ENCODE assay signal across 13 mouse cellular contexts in genomic region chr13:54238585-54239323, GRCm38 (mm10). TPM values are rescaled to one million over a fixed set of nuclear protein-coding genes. Genes with fewer than 3 reads are reported as not detected.
DNase-seq lines count a peak whose midpoint lies in the region; ATAC-seq and TF ChIP-seq lines count a peak whose summit lies in the region.
"Had no signal": no experiment of that assay in that cellular context is flagged by ENCODE, and none has a peak within 500 bp of the region (broad histone marks: within the 10 kb centered on the region; RNA-seq: fewer than 3 reads in every experiment).

No protein-coding gene starts in this region.

- TF ChIP-seq CTCF in lung, postnatal 0 days (IDR thresholded peaks at IDR 0.05) = no peak

- no peak for TF ChIP-seq EP300 in lung, postnatal 0 days (IDR thresholded peaks at IDR 0.05)

- H3K36me3 ChIP-seq in forebrain, embryonic 16.5 days (ENCODE audit: control insufficient read depth, insufficient read depth) = no peaks in the 10 kb centered on the region
- H3K36me3 ChIP-seq in forebrain, embryonic 10.5 days (replicated peaks) = no peaks in the 10 kb centered on the region
- H3K36me3 ChIP-seq in lung, postnatal 0 days (ENCODE audit: insufficient read depth, low read length) = no peaks in the 10 kb centered on the region
- H3K36me3 ChIP-seq: embryonic facial prominence, embryonic 12.5 days had no signal

- H3K9me3 ChIP-seq in forebrain, embryonic 16.5 days (ENCODE audit: control insufficient read depth, low read length) = no peaks in the 10 kb centered on the region
- no peaks in the 10 kb centered on the region for H3K9me3 ChIP-seq in forebrain, embryonic 10.5 days
- H3K9me3 ChIP-seq in lung, postnatal 0 days (ENCODE audit: low read length) = no peaks in the 10 kb centered on the region
- H3K9me3 ChIP-seq: embryonic facial prominence, embryonic 12.5 days had no signal

- H3K27me3 ChIP-seq in forebrain, embryonic 16.5 days (replicated peaks; ENCODE audit: control insufficient read depth, insufficient read depth, low read length) = no peaks in the 10 kb centered on the region
- no peaks in the 10 kb centered on the region for H3K27me3 ChIP-seq in forebrain, embryonic 10.5 days (ENCODE audit: poor library complexity, severe bottlenecking)
- H3K27me3 ChIP-seq in lung, postnatal 0 days (replicated peaks; ENCODE audit: insufficient read depth, low read length) = no peaks in the 10 kb centered on the region
- H3K27me3 ChIP-seq: embryonic facial prominence, embryonic 12.5 days had no signal

- intact Hi-C loops in gastrocnemius, postnatal 36 days (cut with DNase I) = no loop called here

- ATAC-seq in forebrain, embryonic 16.5 days = peak; percentile 38; the same call in 1 of the 2 replicates
- peak; percentile 14; the same call in 1 of the 2 replicates for ATAC-seq in lung, postnatal 0 days

- DNase-seq in forebrain, embryonic 10.5 days (ENCODE audit: extremely low spot score, low spot score) = no peak
- peak; percentile 31 for DNase-seq in lung, postnatal 0 days (ENCODE audit: low spot score)
- no peak for DNase-seq in lung, adult 18-20 months
- peak; percentile 39 for DNase-seq in kidney, postnatal 14 days
- DNase-seq in gastrocnemius, postnatal 36 days = no peak
- no peak for DNase-seq in T-cell, adult 2 months (ENCODE audit: low spot score)
- DNase-seq: cerebellum, adult 18-20 months; layer of hippocampus, postnatal 36 days had no signal

- no peak overlapping the region for H3K4me2 ChIP-seq in forebrain, embryonic 16.5 days (ENCODE audit: low read length)
- H3K4me2 ChIP-seq in lung, postnatal 0 days (replicated peaks; ENCODE audit: low read depth, low read length) = no peak overlapping the region
- H3K4me2 ChIP-seq: embryonic facial prominence, embryonic 12.5 days; hindbrain, embryonic 14.5 days; liver, embryonic 11.5 days had no signal

- WGBS in forebrain, embryonic 16.5 days = 42% methylated on average over 14 of the region's 14 CpGs
- WGBS in forebrain, embryonic 10.5 days = 66% methylated on average over 14 of the region's 14 CpGs
- WGBS in lung, postnatal 0 days = 31% methylated on average over 14 of the region's 14 CpGs

- no peak overlapping the region for H3K9ac ChIP-seq in forebrain, embryonic 16.5 days (replicated peaks; ENCODE audit: low read depth, low read length)
- H3K9ac ChIP-seq in lung, postnatal 0 days (replicated peaks; ENCODE audit: low read depth) = no peak overlapping the region
- H3K9ac ChIP-seq: embryonic facial prominence, embryonic 12.5 days; hindbrain, embryonic 14.5 days had no signal

- H3K27ac ChIP-seq in forebrain, embryonic 16.5 days (ENCODE audit: low read length) = no peak overlapping the region
- no peak overlapping the region for H3K27ac ChIP-seq in forebrain, embryonic 10.5 days
- no peak overlapping the region for H3K27ac ChIP-seq in lung, postnatal 0 days (ENCODE audit: low read length)
- peak overlapping the region; percentile 62 for H3K27ac ChIP-seq in brown adipose tissue, adult 24 weeks (replicated peaks; ENCODE audit: low read depth, low read length)
- H3K27ac ChIP-seq: embryonic facial prominence, embryonic 12.5 days; hindbrain, embryonic 14.5 days had no signal

- no peak overlapping the region for H3K4me3 ChIP-seq in forebrain, embryonic 16.5 days (replicated peaks; ENCODE audit: low read length)
- H3K4me3 ChIP-seq in forebrain, embryonic 10.5 days = no peak overlapping the region
- no peak overlapping the region for H3K4me3 ChIP-seq in lung, postnatal 0 days (ENCODE audit: low read depth, low read length)
- no peak overlapping the region for H3K4me3 ChIP-seq in brown adipose tissue, adult 24 weeks (ENCODE audit: insufficient read depth, low read depth, low read length)
- H3K4me3 ChIP-seq: embryonic facial prominence, embryonic 12.5 days had no signal

- H3K4me1 ChIP-seq in forebrain, embryonic 16.5 days (replicated peaks; ENCODE audit: control insufficient read depth, insufficient read depth, low read length) = peaks cover 6% of the 10 kb centered on the region
- H3K4me1 ChIP-seq in forebrain, embryonic 10.5 days = no peaks in the 10 kb centered on the region
- H3K4me1 ChIP-seq in lung, postnatal 0 days (ENCODE audit: insufficient read depth, low read depth, low read length) = peaks cover 4% of the 10 kb centered on the region; the same call in 1 of the 2 replicates
- H3K4me1 ChIP-seq in brown adipose tissue, adult 24 weeks (ENCODE audit: control insufficient read depth, insufficient read depth, insufficient read length, low read length) = peaks cover 13% of the 10 kb centered on the region
- H3K4me1 ChIP-seq: embryonic facial prominence, embryonic 12.5 days had no signal

RNA-seq across cellular contexts. Expression of gene Hrh2, which starts 46.8 kb away (rescaled TPM):
- 0.73 and 0.77 TPM in 2 replicates for polyA plus RNA-seq in forebrain, embryonic 16.5 days (2015; fragmentation: Nextera tagmentation; extraction: Ambion mirVana)
- polyA plus RNA-seq in forebrain, embryonic 10.5 days (2016; fragmentation: Nextera tagmentation; extraction: Ambion mirVana) = 0.06 TPM in 1 of 2 replicates, not detected in the other
- polyA plus RNA-seq in lung, postnatal 0 days (2015; fragmentation: Nextera tagmentation; extraction: Ambion mirVana) = 0.12 TPM in 2 replicates
- polyA plus RNA-seq in brown adipose tissue, adult 24 weeks (2012; ENCODE audit: insufficient read depth, insufficient read length, missing spikeins) = 0.63 and 0.87 TPM in 2 replicates
- total RNA-seq in gastrocnemius, postnatal 36 days (2021) = under 1 TPM in 1 of 2 experiments, not detected in 1; 0.10 TPM

Comparison
In these comparisons a context has a peak if more than half of its experiments do, and no peak if none do; other contexts are left out.
1. DNase-seq: peak in lung, postnatal 0 days (single experiment) and kidney, postnatal 14 days (single experiment); none in forebrain, embryonic 10.5 days (single experiment), lung, adult 18-20 months (0 of 2), gastrocnemius, postnatal 36 days (0 of 2) and T-cell, adult 2 months (single experiment).